Mouse (Mus musculus) neural tube, embryonic 11.5 days (tissue): ENCODE results near the gene Ergic1. TPM values are rescaled to one million over a fixed set of nuclear protein-coding genes. Genes with fewer than 3 reads are reported as not detected.

ENCODE experiments used
- ATAC-seq: fragments of 200-750 bp; cut with Nextera tagmentation; 2 replicates; pipeline ENCODE4 v1.8.0; 2017; ENCODE audit warnings: moderate number of reproducible peaks, mild to moderate bottlenecking, moderate TSS enrichment, moderate library complexity; ENCODE audit not compliant: insufficient read depth, low FRiP score, low TSS enrichment
- DNase-seq: peaks from one replicate; pipeline ENCODE4 v3.0.0-alpha.2; 2015; ENCODE audit warnings: low spot score
- H3K27ac ChIP-seq: fragments of 300-500 bp; sonication (generic); 2 replicates; pipeline ENCODE4 v1.5.1; 2014; ENCODE audit warnings: low read depth, mild to moderate bottlenecking, low read length
- H3K27me3 ChIP-seq: fragments of 300-500 bp; sonication (generic); 2 replicates; pipeline ENCODE4 v1.6.1; 2014; ENCODE audit warnings: mild to moderate bottlenecking, low read length, mixed read lengths; ENCODE audit not compliant: control insufficient read depth, insufficient read depth
- H3K36me3 ChIP-seq: fragments of 300-500 bp; sonication (generic); 2 replicates; pipeline ENCODE4 v1.6.1; 2014; ENCODE audit warnings: mild to moderate bottlenecking, low read length, moderate library complexity, mixed read lengths; ENCODE audit not compliant: control insufficient read depth, insufficient read depth
- H3K4me1 ChIP-seq: fragments of 300-500 bp; sonication (generic); 2 replicates; pipeline ENCODE4 v1.6.1; 2014; ENCODE audit warnings: low read length, mixed read lengths; ENCODE audit not compliant: control insufficient read depth, insufficient read depth
- H3K4me2 ChIP-seq: fragments of 300-500 bp; sonication (generic); 2 replicates; pipeline ENCODE4 v1.6.1; 2014; ENCODE audit warnings: low read depth, mild to moderate bottlenecking, moderate library complexity
- H3K4me3 ChIP-seq: fragments of 300-500 bp; sonication (generic); 2 replicates; pipeline ENCODE4 v1.5.1; 2014; ENCODE audit warnings: low read depth, low read length
- H3K9ac ChIP-seq: fragments of 300-500 bp; sonication (generic); 2 replicates; pipeline ENCODE4 v1.6.1; 2014; ENCODE audit warnings: mild to moderate bottlenecking, low read length
- H3K9me3 ChIP-seq: fragments of 300-500 bp; sonication (generic); 2 replicates; pipeline ENCODE4 v1.6.1; 2016; ENCODE audit warnings: low read length; ENCODE audit not compliant: control insufficient read depth
- WGBS: fragments of 180-500 bp; shearing (Covaris S2); extraction: QIAGEN DNeasy Blood & Tissue Kit; methylation state at CpG from one replicate; pipeline ENCODE4 v1.1.7; 2014; 5-methylcytosine and 5-hydroxymethylcytosine counted together
- polyA plus RNA-seq: library from polyadenylated mRNA; unstranded; fragments of >200 nt; fragmentation: Nextera tagmentation; extraction: Ambion mirVana; gene quantifications from 2 replicates; pipeline ENCODE4 v1.2.1, GENCODE M21; 2014

The Ergic1 gene
- polyA plus RNA-seq, 1 experiment from 2014 or later = 126 TPM

DNA sequence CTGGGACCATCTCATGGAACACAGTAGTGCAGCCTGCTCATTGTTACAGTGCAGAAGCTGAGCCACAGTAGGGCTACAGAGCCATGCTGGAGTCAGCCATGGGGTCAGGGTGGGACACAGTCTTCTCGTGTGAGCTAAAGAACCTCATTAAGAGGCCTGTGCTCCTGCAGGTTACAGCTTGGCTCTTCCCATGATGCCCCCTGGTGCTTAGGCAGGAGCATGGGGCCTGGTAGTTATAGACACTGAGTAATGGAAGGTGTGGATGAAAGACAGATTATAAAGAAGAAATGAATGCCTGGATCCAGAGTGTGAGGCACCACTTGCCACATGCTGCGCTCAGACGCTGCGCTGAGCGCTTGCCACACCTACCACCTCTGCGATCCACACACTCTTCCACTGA, 67.2 kb downstream of the Ergic1 start:
- Histone ChIP-seq H3K36me3 (peaks cover 8% of the 10 kb centered on the region), H3K4me3 (no peak overlapping the region), H3K9ac (no peak overlapping the region), H3K27ac (no peak overlapping the region), H3K27me3 (no peaks in the 10 kb centered on the region), H3K9me3 (no peaks in the 10 kb centered on the region), H3K4me2 (no peak overlapping the region), H3K4me1 (no peaks in the 10 kb centered on the region)
- ATAC-seq = no peak
- DNase-seq = no peak
- WGBS = 94% methylated on average over 6 of the region's 6 CpGs

DNA sequence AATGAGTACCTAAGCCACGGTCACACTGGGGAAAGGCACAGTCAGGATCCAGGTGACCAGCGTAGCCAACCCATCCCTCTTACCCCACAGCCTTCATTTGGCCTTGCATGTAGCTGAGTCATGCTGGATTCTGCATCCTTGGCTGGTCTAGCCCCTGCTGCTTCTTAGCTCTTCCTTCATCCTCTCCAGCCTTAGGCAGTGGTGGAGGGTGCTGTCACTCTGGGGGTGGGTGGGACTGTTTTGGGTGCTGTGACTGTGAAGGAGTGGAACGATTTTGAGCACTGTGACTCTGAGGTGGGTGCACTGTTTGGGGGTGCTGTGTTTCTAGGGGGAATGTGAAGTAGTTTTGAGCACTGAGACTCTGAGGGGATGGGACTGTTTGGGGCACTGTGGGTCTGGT, 67.6 kb downstream of the Ergic1 start:
- H3K4me3 ChIP-seq = no peak overlapping the region
- no peaks in the 10 kb centered on the region for H3K27me3 ChIP-seq
- no peaks in the 10 kb centered on the region for H3K9me3 ChIP-seq
- ATAC-seq = no peak
- H3K36me3 ChIP-seq = peaks cover 8% of the 10 kb centered on the region
- no peak overlapping the region for H3K27ac ChIP-seq
- no peak overlapping the region for H3K4me2 ChIP-seq
- no peak overlapping the region for H3K9ac ChIP-seq
- no peaks in the 10 kb centered on the region for H3K4me1 ChIP-seq
- WGBS = 93% methylated on average over 3 of the region's 3 CpGs
- DNase-seq = no peak

DNA sequence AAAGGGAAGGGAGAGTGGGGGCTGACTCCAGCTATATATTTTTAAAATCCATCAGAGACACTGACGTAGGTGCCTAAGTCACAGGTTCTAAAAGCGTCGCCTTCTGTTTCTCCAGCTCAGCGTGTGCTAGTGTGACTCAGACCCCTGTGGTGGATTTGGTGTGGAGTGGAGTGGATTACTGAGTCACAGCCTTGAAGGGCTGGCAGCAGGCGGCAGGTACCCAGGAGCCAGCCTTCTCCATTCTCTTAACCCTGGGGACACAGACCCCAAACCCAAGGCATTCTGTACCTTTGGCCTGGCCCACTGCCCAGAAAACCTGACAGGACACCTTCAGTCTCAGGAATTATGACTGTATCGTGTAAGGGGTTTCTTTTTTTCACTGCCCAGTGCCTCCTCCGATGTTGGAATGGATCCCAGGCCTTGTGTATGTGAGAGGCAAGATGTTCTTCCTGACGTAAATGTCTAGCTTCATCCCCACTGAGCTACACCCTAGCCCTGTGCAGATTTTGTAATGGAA, 70.6 kb downstream of the Ergic1 start:
- WGBS = 93% methylated on average over 8 of the region's 8 CpGs
- Histone ChIP-seq H3K4me2 (no peak overlapping the region), H3K36me3 (peaks cover 12% of the 10 kb centered on the region), H3K9ac (no peak overlapping the region), H3K27ac (no peak overlapping the region), H3K27me3 (no peaks in the 10 kb centered on the region), H3K4me3 (no peak overlapping the region), H3K4me1 (no peaks in the 10 kb centered on the region), H3K9me3 (no peaks in the 10 kb centered on the region)
- no peak for ATAC-seq
- no peak for DNase-seq

DNA sequence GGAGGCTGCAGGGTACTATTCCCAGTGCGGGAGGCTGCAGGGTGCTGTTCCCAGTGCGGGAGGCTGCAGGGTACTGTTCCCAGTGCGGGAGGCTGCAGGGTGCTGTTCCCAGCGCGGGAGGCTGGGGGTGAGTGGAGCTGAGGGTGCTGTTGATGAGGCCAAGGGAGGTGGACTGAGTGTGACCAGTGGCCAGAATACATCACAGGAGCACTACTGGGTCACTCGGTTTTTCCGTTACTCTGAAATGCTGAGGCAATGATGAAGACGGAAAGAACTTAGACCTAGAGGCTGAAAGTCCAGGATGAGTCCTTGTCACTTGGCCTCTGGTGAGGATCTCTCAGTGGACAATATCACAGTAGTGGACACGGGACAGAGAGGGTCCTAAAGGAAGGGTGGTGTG, 71.9 kb downstream of the Ergic1 start:
- no peak overlapping the region for H3K9ac ChIP-seq
- H3K4me2 ChIP-seq = no peak overlapping the region
- H3K27me3 ChIP-seq = no peaks in the 10 kb centered on the region
- DNase-seq (no peak), ATAC-seq (no peak)
- 94% methylated on average over 9 of the region's 9 CpGs for WGBS
- H3K36me3 ChIP-seq = peaks cover 12% of the 10 kb centered on the region
- no peak overlapping the region for H3K4me3 ChIP-seq
- H3K27ac ChIP-seq = no peak overlapping the region
- no peaks in the 10 kb centered on the region for H3K4me1 ChIP-seq
- no peaks in the 10 kb centered on the region for H3K9me3 ChIP-seq

DNA sequence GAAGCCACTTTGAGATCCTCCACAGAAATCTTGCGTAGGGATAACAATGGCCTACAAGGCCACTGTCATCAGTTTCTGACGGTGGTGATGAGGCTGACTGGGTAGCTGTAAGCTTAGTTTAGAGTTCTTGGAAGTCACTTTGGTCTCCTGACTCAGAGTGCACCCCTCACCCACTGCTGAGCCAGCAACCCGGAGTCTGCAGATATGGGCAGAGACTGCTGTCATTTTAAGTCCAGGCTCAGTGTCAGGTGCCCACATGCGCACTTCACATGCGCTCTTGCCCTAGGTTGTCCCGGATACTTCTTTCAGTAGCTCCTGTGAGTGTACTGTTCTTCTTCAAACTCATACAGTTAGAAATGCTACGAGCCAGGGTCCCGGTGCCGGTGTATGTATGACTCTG, 72.6 kb downstream of the Ergic1 start:
- WGBS = 97% methylated on average over 9 of the region's 9 CpGs
- no peaks in the 10 kb centered on the region for H3K27me3 ChIP-seq
- no peaks in the 10 kb centered on the region for H3K9me3 ChIP-seq
- H3K36me3 ChIP-seq = peaks cover 12% of the 10 kb centered on the region
- H3K27ac ChIP-seq = no peak overlapping the region
- DNase-seq (no peak), ATAC-seq (no peak)
- H3K4me2 ChIP-seq = no peak overlapping the region
- no peak overlapping the region for H3K4me3 ChIP-seq
- H3K9ac ChIP-seq = no peak overlapping the region
- H3K4me1 ChIP-seq = no peaks in the 10 kb centered on the region

DNA sequence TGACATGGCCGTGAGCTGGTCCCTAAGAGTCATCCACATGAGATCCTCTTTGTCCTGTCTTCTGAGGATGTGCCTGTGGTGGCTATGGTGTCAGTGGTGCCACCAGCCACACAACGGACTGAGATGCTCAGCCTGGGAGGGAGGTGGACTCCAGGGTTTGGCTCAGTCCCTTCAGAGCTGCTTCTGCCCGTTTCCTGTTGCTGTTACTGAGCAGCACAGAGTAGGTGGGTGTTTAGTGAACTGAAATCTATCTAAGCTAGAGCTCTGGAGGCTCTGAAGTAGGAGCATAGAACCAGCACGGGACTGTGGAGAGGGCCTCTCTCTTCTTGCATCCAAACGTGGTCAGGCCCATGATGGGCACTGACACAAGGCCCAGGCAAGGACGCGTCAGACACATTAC, 73.2 kb downstream of the Ergic1 start:
- WGBS = 94% methylated on average over 7 of the region's 7 CpGs
- H3K36me3 ChIP-seq = peaks cover 15% of the 10 kb centered on the region

DNA sequence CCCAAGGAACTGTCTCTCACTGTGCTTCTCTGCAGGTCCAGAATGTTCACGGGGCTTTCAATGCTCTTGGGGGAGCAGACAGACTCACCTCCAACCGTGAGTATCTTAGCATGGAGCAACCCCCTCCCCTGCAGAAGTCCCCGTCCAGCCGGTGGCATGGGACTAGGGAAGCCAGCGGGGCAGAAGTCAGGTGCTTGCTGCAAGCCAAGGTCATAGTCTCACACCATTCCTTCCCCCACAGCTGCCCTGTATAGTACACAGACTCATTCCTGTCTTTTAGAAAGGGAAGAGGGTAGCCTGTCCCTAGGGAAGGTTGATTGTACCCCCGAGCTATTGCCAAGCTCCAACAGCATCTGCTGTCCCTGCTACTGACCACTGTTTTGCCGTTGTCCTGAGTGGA, 74.7 kb downstream of the Ergic1 start:
- Histone ChIP-seq H3K27ac (no peak overlapping the region), H3K9me3 (no peaks in the 10 kb centered on the region), H3K27me3 (no peaks in the 10 kb centered on the region), H3K4me2 (no peak overlapping the region), H3K4me1 (no peaks in the 10 kb centered on the region), H3K9ac (no peak overlapping the region), H3K4me3 (no peak overlapping the region), H3K36me3 (peaks cover 14% of the 10 kb centered on the region)
- 83% methylated on average over 7 of the region's 7 CpGs for WGBS
- no peak for ATAC-seq
- no peak for DNase-seq

More for the DNA sequence above, 73.2 kb downstream of the Ergic1 start:
- Histone ChIP-seq H3K4me1 (no peaks in the 10 kb centered on the region), H3K27ac (no peak overlapping the region), H3K9me3 (no peaks in the 10 kb centered on the region), H3K4me3 (no peak overlapping the region), H3K9ac (no peak overlapping the region), H3K27me3 (no peaks in the 10 kb centered on the region), H3K4me2 (no peak overlapping the region)
- no peak for ATAC-seq
- DNase-seq = no peak

DNA sequence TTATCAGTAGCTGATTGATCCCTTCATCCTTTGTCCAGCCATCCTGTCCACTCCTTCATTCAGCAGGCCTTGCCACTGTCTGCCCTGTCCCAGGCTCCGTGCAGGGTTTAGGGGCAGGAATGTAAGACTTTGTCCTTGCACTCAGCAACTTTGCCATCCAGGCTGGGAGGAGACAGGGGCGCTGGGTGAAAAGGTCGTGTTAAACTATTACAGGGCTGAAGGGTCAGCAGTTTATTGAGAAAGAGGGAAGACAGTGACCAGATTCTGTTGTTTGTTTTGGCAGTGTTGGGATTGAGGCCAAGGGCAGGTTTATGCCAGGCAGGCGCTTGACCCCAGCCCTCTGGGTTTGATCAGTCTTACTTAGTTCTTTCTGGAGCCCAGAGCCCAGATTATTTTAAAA, 76.6 kb downstream of the Ergic1 start:
- no peaks in the 10 kb centered on the region for H3K27me3 ChIP-seq
- DNase-seq = no peak
- H3K9me3 ChIP-seq = no peaks in the 10 kb centered on the region
- no peak overlapping the region for H3K27ac ChIP-seq
- 67% methylated on average over 4 of the region's 4 CpGs for WGBS
- no peak overlapping the region for H3K4me2 ChIP-seq
- H3K9ac ChIP-seq = no peak overlapping the region
- ATAC-seq = no peak
- peaks cover 22% of the 10 kb centered on the region for H3K36me3 ChIP-seq
- H3K4me1 ChIP-seq = no peaks in the 10 kb centered on the region
- H3K4me3 ChIP-seq = no peak overlapping the region

DNA sequence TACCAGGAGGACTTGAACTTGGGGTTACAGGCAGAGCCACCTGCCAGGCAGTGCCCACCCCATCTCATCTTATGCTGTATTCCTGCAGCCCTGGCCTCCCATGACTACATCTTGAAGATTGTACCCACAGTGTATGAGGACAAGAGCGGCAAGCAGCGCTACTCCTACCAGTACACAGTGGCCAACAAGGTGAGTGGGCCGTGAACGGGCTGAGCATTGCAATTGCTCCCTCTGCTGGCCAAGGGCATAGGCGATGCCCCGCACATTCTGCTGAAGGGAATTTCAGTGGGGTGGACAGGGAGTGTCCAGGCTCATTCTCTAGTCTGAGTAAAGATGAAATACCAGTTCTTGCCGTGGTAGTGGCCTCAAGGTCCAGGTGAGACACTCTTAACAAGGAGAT, 77.4 kb downstream of the Ergic1 start:
- Histone ChIP-seq H3K9ac (no peak overlapping the region), H3K27ac (no peak overlapping the region), H3K4me1 (no peaks in the 10 kb centered on the region), H3K27me3 (no peaks in the 10 kb centered on the region), H3K36me3 (peaks cover 25% of the 10 kb centered on the region), H3K4me3 (no peak overlapping the region), H3K4me2 (no peak overlapping the region), H3K9me3 (no peaks in the 10 kb centered on the region)
- DNase-seq = peak; percentile 67
- ATAC-seq = no peak
- 30% methylated on average over 7 of the region's 7 CpGs for WGBS
